Mouse (Mus musculus): ENCODE data around the gene Nkiras2. TPM values are rescaled to one million over a fixed set of nuclear protein-coding genes. Genes with fewer than 3 reads are reported as not detected.
"Not testable (repeated sequence)": the region's sequence is repeated elsewhere in the genome, so short reads cannot be mapped to it uniquely, and the experiment has no call there.

The Nkiras2 gene
- 10 to 100 TPM; 13.1 to 13.7 TPM for total RNA-seq (2021)

- peak; percentile 46 to 48 for DNase-seq (ENCODE audit: low spot score in 2 of 2)
- intact Hi-C loops (cut with DNase I) = loop anchor here (1.0 kb wide), 1 partner anchor 44 kb away; no protein-coding TSS in a partner anchor
Observed at GRCm38 (mm10) chr11:100618761-100619484, at the start of gene Nkiras2. Gene Nkiras2 (plus strand): TSS chr11:100619244.

GRCm38 (mm10) chr11:100569789-100570188, 49.3 kb upstream of the Nkiras2 start:
- intact Hi-C loops (cut with DNase I) = loop anchor here (2.0 to 5.0 kb wide), 3 partner anchors 125 to 193 kb away; partner anchors contain the start of gene Hcrt
- no peak for DNase-seq (ENCODE audit: low spot score in 2 of 2)

- DNase-seq (ENCODE audit: low spot score in 2 of 2) = peak; percentile 65 to 69
- intact Hi-C loops (cut with DNase I) = loop anchor here (2.0 to 5.0 kb wide), 3 partner anchors 124 to 192 kb away; partner anchors contain the start of gene Hcrt
Observed at GRCm38 (mm10) chr11:100570430-100571201, 48.4 kb upstream of the Nkiras2 start.

GRCm38 (mm10) chr11:100571202-100571567, 47.9 kb upstream of the Nkiras2 start:
- peak; percentile 52 to 65 for DNase-seq (ENCODE audit: low spot score in 2 of 2)

GRCm38 (mm10) chr11:100574188-100574587, 44.9 kb upstream of the Nkiras2 start:
- DNase-seq (ENCODE audit: low spot score in 2 of 2) = no peak
- intact Hi-C loops (cut with DNase I) = loop anchor here (5.0 kb wide), 1 partner anchor 188 kb away; the partner anchor contains the start of gene Hcrt

More at GRCm38 (mm10) chr11:100571202-100571567, 47.9 kb upstream of the Nkiras2 start:
- intact Hi-C loops (cut with DNase I) = loop anchor here (2.0 to 5.0 kb wide), 3 partner anchors 124 to 191 kb away; partner anchors contain the start of gene Hcrt

GRCm38 (mm10) chr11:100574708-100575483, 44.1 kb upstream of the Nkiras2 start, which contains the start of gene Cnp:
Gene Cnp (plus strand): TSS chr11:100574904.
- DNase-seq (ENCODE audit: low spot score in 2 of 2) = peak; percentile 60 to 68
- intact Hi-C loops (cut with DNase I) = loop anchor here (1.0 to 5.0 kb wide), 2 partner anchors 44 to 187 kb away; partner anchors contain the start of genes Hcrt and Nkiras2

- DNase-seq (ENCODE audit: low spot score in 2 of 2) = peak; percentile 32 to 40
- intact Hi-C loops (cut with DNase I) = loop anchor here (1.0 kb wide), 1 partner anchor 44 kb away; the partner anchor contains the start of gene Nkiras2
Observed at GRCm38 (mm10) chr11:100575484-100575855, 43.6 kb upstream of the Nkiras2 start.

GRCm38 (mm10) chr11:100576256-100576655, 42.8 kb upstream of the Nkiras2 start:
- intact Hi-C loops (cut with DNase I) = no loop called here
- DNase-seq (ENCODE audit: low spot score in 2 of 2) = no peak

GRCm38 (mm10) chr11:100577852-100578599, 41.0 kb upstream of the Nkiras2 start:
- intact Hi-C loops (cut with DNase I) = no loop called here
- no peak for DNase-seq (ENCODE audit: low spot score in 2 of 2)

GRCm38 (mm10) chr11:100579116-100579799, 39.8 kb upstream of the Nkiras2 start:
- DNase-seq (ENCODE audit: low spot score in 2 of 2) = no peak
- intact Hi-C loops (cut with DNase I) = no loop called here

- intact Hi-C loops (cut with DNase I) = no loop called here
- DNase-seq (ENCODE audit: low spot score in 2 of 2) = no peak
Observed at GRCm38 (mm10) chr11:100580275-100580674, 38.8 kb upstream of the Nkiras2 start.

- intact Hi-C loops (cut with DNase I) = no loop called here
- DNase-seq (ENCODE audit: low spot score in 2 of 2) = peak; percentile 31 to 48
Observed at GRCm38 (mm10) chr11:100581756-100582155, 37.3 kb upstream of the Nkiras2 start.

GRCm38 (mm10) chr11:100582413-100582812, 36.6 kb upstream of the Nkiras2 start:
- intact Hi-C loops (cut with DNase I); DNase-seq (ENCODE audit: low spot score in 2 of 2): not testable (repeated sequence)

GRCm38 (mm10) chr11:100582836-100583235, 36.2 kb upstream of the Nkiras2 start:
- intact Hi-C loops (cut with DNase I) = no loop called here

GRCm38 (mm10) chr11:100584561-100584961, 34.5 kb upstream of the Nkiras2 start:
- DNase-seq (ENCODE audit: low spot score in 2 of 2) = no peak
- intact Hi-C loops (cut with DNase I) = no loop called here

More at GRCm38 (mm10) chr11:100582836-100583235, 36.2 kb upstream of the Nkiras2 start:
- no peak for DNase-seq (ENCODE audit: low spot score in 2 of 2)

GRCm38 (mm10) chr11:100585148-100585547, 33.9 kb upstream of the Nkiras2 start:
- DNase-seq (ENCODE audit: low spot score in 2 of 2) = no peak
- intact Hi-C loops (cut with DNase I) = no loop called here

GRCm38 (mm10) chr11:100588462-100588861, 30.6 kb upstream of the Nkiras2 start:
- DNase-seq (ENCODE audit: low spot score in 2 of 2) = no peak
- intact Hi-C loops (cut with DNase I) = no loop called here

Data from left cerebral cortex, postnatal 36 days (tissue).